11 mouse cellular contexts compared by ENCODE assay signal in genomic region chr8:90659066-90659465, GRCm38 (mm10).
A peak's percentile ranks its signal among the peaks of the same experiment; 100 is the strongest.
DNase-seq lines count a peak whose midpoint lies in the region; ATAC-seq and TF ChIP-seq lines count a peak whose summit lies in the region.
"Had no signal": no experiment of that assay in that cellular context is flagged by ENCODE, and none has a peak within 500 bp of the region (broad histone marks: within the 10 kb centered on the region; RNA-seq: fewer than 3 reads in every experiment).

No protein-coding gene starts in this region.

- TF ChIP-seq POLR2A in lung, adult 2 months (IDR thresholded peaks at IDR 0.05; ENCODE audit: borderline replicate concordance, extremely low read depth, low read depth, low read length): no peak
- TF ChIP-seq POLR2A in cerebellum, adult 2 months (IDR thresholded peaks at IDR 0.05; ENCODE audit: borderline replicate concordance, insufficient read depth, low read length): no peak

- DNase-seq in lung, adult 2 months: no peak
- DNase-seq in forebrain, postnatal 0 days: peak; percentile 22
- peak; percentile 42 for DNase-seq in midbrain, embryonic 10.5 days (ENCODE audit: low spot score)
- no peak for DNase-seq in gastrocnemius, adult 8-10 months (ENCODE audit: low spot score in 2 of 2)
- no peak for DNase-seq in cerebellum, adult 2 months
- DNase-seq: heart, adult 2 months; thymus, adult 2 months had no signal

- peaks cover 6% of the 10 kb centered on the region; the same call in 1 of the 2 replicates for H3K4me1 ChIP-seq in lung, embryonic 16.5 days (replicated peaks; ENCODE audit: control insufficient read depth, insufficient read depth, low read length)
- peaks cover 2% of the 10 kb centered on the region for H3K4me1 ChIP-seq in lung, adult 2 months (ENCODE audit: control insufficient read depth, insufficient read depth, low read length)
- H3K4me1 ChIP-seq in forebrain, postnatal 0 days (ENCODE audit: insufficient read depth): peaks cover 6% of the 10 kb centered on the region; the same call in 1 of the 2 replicates
- H3K4me1 ChIP-seq in midbrain, embryonic 10.5 days: peaks cover 31% of the 10 kb centered on the region
- no peaks in the 10 kb centered on the region for H3K4me1 ChIP-seq in stomach, embryonic 16.5 days (ENCODE audit: control insufficient read depth, insufficient read depth, low read length)
- peaks cover 6% of the 10 kb centered on the region for H3K4me1 ChIP-seq in cerebellum, adult 2 months (ENCODE audit: control insufficient read depth, insufficient read depth, low read length)
- H3K4me1 ChIP-seq: intestine, embryonic 15.5 days had no signal

- H3K27me3 ChIP-seq in lung, embryonic 16.5 days (ENCODE audit: control insufficient read depth, insufficient read depth, low read depth, low read length): no peaks in the 10 kb centered on the region
- H3K27me3 ChIP-seq in forebrain, postnatal 0 days (ENCODE audit: insufficient read depth, low read length): no peaks in the 10 kb centered on the region
- H3K27me3 ChIP-seq in midbrain, embryonic 10.5 days (ENCODE audit: low read depth, poor library complexity, severe bottlenecking): no peaks in the 10 kb centered on the region
- no peaks in the 10 kb centered on the region for H3K27me3 ChIP-seq in stomach, embryonic 16.5 days (ENCODE audit: control insufficient read depth, insufficient read depth, low read length)
- no peaks in the 10 kb centered on the region; the same call in 1 of the 2 replicates for H3K27me3 ChIP-seq in cerebellum, adult 2 months (ENCODE audit: control insufficient read depth, insufficient read depth, low read length)
- H3K27me3 ChIP-seq: intestine, embryonic 15.5 days had no signal

- WGBS in lung, embryonic 16.5 days: 8% methylated on average over 3 of the region's 3 CpGs
- 12% methylated on average over 3 of the region's 3 CpGs for WGBS in lung, adult 2 months
- WGBS in forebrain, postnatal 0 days: 8% methylated on average over 3 of the region's 3 CpGs
- WGBS in midbrain, embryonic 10.5 days: 28% methylated on average over 3 of the region's 3 CpGs
- 10% methylated on average over 3 of the region's 3 CpGs for WGBS in stomach, embryonic 16.5 days
- 59% methylated on average over 3 of the region's 3 CpGs for WGBS in cerebellum, adult 2 months

- no peak overlapping the region for H3K9ac ChIP-seq in lung, embryonic 16.5 days (ENCODE audit: low read length)
- H3K9ac ChIP-seq in forebrain, postnatal 0 days: no peak overlapping the region
- no peak overlapping the region for H3K9ac ChIP-seq in stomach, embryonic 16.5 days (ENCODE audit: low read length)
- H3K9ac ChIP-seq: intestine, embryonic 15.5 days had no signal

- TF ChIP-seq CTCF in lung, adult 2 months (IDR thresholded peaks at IDR 0.05; ENCODE audit: insufficient read depth, low read length): no peak
- no peak for TF ChIP-seq CTCF in forebrain, postnatal 0 days (IDR thresholded peaks at IDR 0.05; ENCODE audit: low read depth)
- no peak for TF ChIP-seq CTCF in cerebellum, adult 2 months (IDR thresholded peaks at IDR 0.05; ENCODE audit: borderline replicate concordance, insufficient read depth, low read depth, low read length)

- peak; percentile 76 for ATAC-seq in lung, embryonic 16.5 days (ENCODE audit: low read depth)
- peak; percentile 66 for ATAC-seq in forebrain, postnatal 0 days
- peak; percentile 37; the same call in 1 of the 2 replicates for ATAC-seq in stomach, embryonic 16.5 days (ENCODE audit: insufficient read depth, low FRiP score)
- ATAC-seq: intestine, embryonic 15.5 days had no signal

- H3K4me3 ChIP-seq in lung, embryonic 16.5 days (ENCODE audit: low read length): no peak overlapping the region
- H3K4me3 ChIP-seq in lung, adult 2 months (replicated peaks; ENCODE audit: extremely low read depth, low read depth, low read length): no peak overlapping the region
- H3K4me3 ChIP-seq in forebrain, postnatal 0 days (ENCODE audit: low read depth, low read length): no peak overlapping the region
- H3K4me3 ChIP-seq in midbrain, embryonic 10.5 days: no peak overlapping the region
- H3K4me3 ChIP-seq in stomach, embryonic 16.5 days (replicated peaks; ENCODE audit: low read length): no peak overlapping the region
- H3K4me3 ChIP-seq in cerebellum, adult 2 months (replicated peaks; ENCODE audit: insufficient read depth, low read depth, low read length): no peak overlapping the region
- H3K4me3 ChIP-seq: erythroblast, embryonic 14.5 days; heart, adult 2 months; intestine, embryonic 15.5 days had no signal

- no peak overlapping the region for H3K4me2 ChIP-seq in lung, embryonic 16.5 days (ENCODE audit: low read depth, low read length)
- H3K4me2 ChIP-seq in forebrain, postnatal 0 days (ENCODE audit: low read depth): no peak overlapping the region
- H3K4me2 ChIP-seq in stomach, embryonic 16.5 days (ENCODE audit: low read depth, low read length): no peak overlapping the region
- H3K4me2 ChIP-seq: intestine, embryonic 15.5 days had no signal

- no peaks in the 10 kb centered on the region for H3K36me3 ChIP-seq in lung, embryonic 16.5 days (ENCODE audit: control insufficient read depth, insufficient read depth, low read length)
- H3K36me3 ChIP-seq in forebrain, postnatal 0 days (ENCODE audit: insufficient read depth): no peaks in the 10 kb centered on the region
- H3K36me3 ChIP-seq in midbrain, embryonic 10.5 days: no peaks in the 10 kb centered on the region
- H3K36me3 ChIP-seq in stomach, embryonic 16.5 days (ENCODE audit: control insufficient read depth, insufficient read depth, low read length): no peaks in the 10 kb centered on the region
- H3K36me3 ChIP-seq: intestine, embryonic 15.5 days had no signal

- peaks cover 5% of the 10 kb centered on the region for H3K9me3 ChIP-seq in lung, embryonic 16.5 days (ENCODE audit: control insufficient read depth, low read length)
- no peaks in the 10 kb centered on the region for H3K9me3 ChIP-seq in forebrain, postnatal 0 days (ENCODE audit: low read length)
- peaks cover 14% of the 10 kb centered on the region for H3K9me3 ChIP-seq in midbrain, embryonic 10.5 days (replicated peaks)
- H3K9me3 ChIP-seq in stomach, embryonic 16.5 days (replicated peaks; ENCODE audit: control insufficient read depth, low read length): peaks cover 5% of the 10 kb centered on the region; the same call in 1 of the 2 replicates
- H3K9me3 ChIP-seq: intestine, embryonic 15.5 days had no signal

- no peak overlapping the region for H3K27ac ChIP-seq in lung, embryonic 16.5 days (ENCODE audit: low read length)
- H3K27ac ChIP-seq in forebrain, postnatal 0 days (ENCODE audit: low read depth, low read length): no peak overlapping the region
- H3K27ac ChIP-seq in midbrain, embryonic 10.5 days (replicated peaks): peak overlapping the region; percentile 76
- no peak overlapping the region for H3K27ac ChIP-seq in stomach, embryonic 16.5 days (ENCODE audit: low read length)
- H3K27ac ChIP-seq in cerebellum, adult 2 months (ENCODE audit: insufficient read depth, low read length): no peak overlapping the region
- H3K27ac ChIP-seq: heart, adult 2 months; intestine, embryonic 15.5 days had no signal

Comparison
In these comparisons a context has a peak if more than half of its experiments do, and no peak if none do; other contexts are left out.
1. DNase-seq: peak in forebrain, postnatal 0 days (single experiment) and midbrain, embryonic 10.5 days (single experiment); none in lung, adult 2 months (single experiment), gastrocnemius, adult 8-10 months (0 of 2) and cerebellum, adult 2 months (0 of 2).
2. Peak in every context shown above with its lines, with median percentiles within 50 percentile points of each other: ATAC-seq.